Mouse (Mus musculus): ENCODE measurements around the gene Jade2. TPM values are rescaled to one million over a fixed set of nuclear protein-coding genes. Genes with fewer than 3 reads are reported as not detected.

Jade2 gene
- total and polyA plus RNA-seq, 3 experiments = 25.6 to 60.1 (median 58.2) TPM

- peaks cover 21% of the 10 kb centered on the region for H3K9me3 ChIP-seq (replicated peaks; ENCODE audit: low read length)
- DNase-seq (ENCODE audit: extremely low read depth) = no peak
- no peak overlapping the region for H3K4me3 ChIP-seq (replicated peaks in 1 of 3; ENCODE audit: low read depth in 2 of 3, low read length in 2 of 3, poor library complexity in 1 of 3)
- peaks cover 97 to 100% of the 10 kb centered on the region in 2 experiments for H3K36me3 ChIP-seq (replicated peaks in 1 of 2; ENCODE audit: control insufficient read depth in 1 of 2, insufficient read depth in 1 of 2, low read length in 1 of 2)
- dilution Hi-C loops (cut with MboI; ENCODE audit: extremely low pct_ligation_motif_present, extremely low pct_unique_long_range_greater_than_20kb, low sequenced_read_pairs) = no loop called here
- in situ Hi-C loops (cut with MboI; ENCODE audit: low pct_ligation_motif_present, low pct_unique_long_range_greater_than_20kb, low sequenced_read_pairs) = loop anchor here (5.0 kb wide), 1 partner anchor 33 kb away; no protein-coding TSS in a partner anchor
- H3K4me2 ChIP-seq (ENCODE audit: insufficient read depth, low read depth, poor library complexity, severe bottlenecking) = no peak overlapping the region
- H3K9ac ChIP-seq (ENCODE audit: insufficient read depth, low read depth) = no peak overlapping the region
- TF ChIP-seq ZC3H11A (IDR thresholded peaks at IDR 0.05; ENCODE audit: low read depth, low read length) (no peak), POLR2A (IDR thresholded peaks at IDR 0.05; ENCODE audit: low read depth, low read length) (no peak; the same call in 1 of the 2 replicates), MAX (IDR thresholded peaks at IDR 0.05; ENCODE audit: low read length) (no peak), JUN (IDR thresholded peaks at IDR 0.05; ENCODE audit: insufficient read depth, low read depth, low read length) (peak; percentile 12; the same call in 1 of the 2 replicates), CTCF (conservative IDR thresholded peaks at IDR 0.05 in 1 of 2, IDR thresholded peaks at IDR 0.05 in 1 of 2; ENCODE audit: low read depth in 2 of 2, low read length in 2 of 2) (no peak), ZNF384 (IDR thresholded peaks at IDR 0.05; ENCODE audit: low read depth, low read length) (no peak), RCOR1 (conservative IDR thresholded peaks at IDR 0.05; ENCODE audit: low read depth, low read length) (no peak), CHD2 (IDR thresholded peaks at IDR 0.05; ENCODE audit: low read length) (no peak), GABPA (IDR thresholded peaks at IDR 0.05; ENCODE audit: insufficient replicate concordance, low read depth, low read length) (no peak), SIN3A (IDR thresholded peaks at IDR 0.05; ENCODE audit: low read length) (no peak), SMC3 (IDR thresholded peaks at IDR 0.05; ENCODE audit: low read depth, low read length) (no peak), TCF12 (IDR thresholded peaks at IDR 0.05; ENCODE audit: low read depth, low read length) (no peak), KAT2A (IDR thresholded peaks at IDR 0.05; ENCODE audit: insufficient replicate concordance, low read length) (no peak), CHD1 (IDR thresholded peaks at IDR 0.05; ENCODE audit: low read depth, low read length) (no peak), USF2 (conservative IDR thresholded peaks at IDR 0.05; ENCODE audit: low read depth, low read length) (no peak), MEF2A (IDR thresholded peaks at IDR 0.05; ENCODE audit: borderline replicate concordance, low read depth, low read length) (no peak), ZKSCAN1 (IDR thresholded peaks at IDR 0.05; ENCODE audit: borderline replicate concordance, low read depth, low read length) (no peak), EP300 (IDR thresholded peaks at IDR 0.05; ENCODE audit: low read length) (no peak), BHLHE40 (IDR thresholded peaks at IDR 0.05; ENCODE audit: low read depth, low read length) (0 out of 2 replicates have a peak, but pooled peaks have one; percentile 11), ETS1 (conservative IDR thresholded peaks at IDR 0.05; ENCODE audit: low read depth, low read length) (0 out of 2 replicates have a peak, but pooled peaks have one; percentile 6), USF1 (IDR thresholded peaks at IDR 0.05; ENCODE audit: low read depth, low read length) (no peak), MXI1 (IDR thresholded peaks at IDR 0.05; ENCODE audit: low read depth, low read length) (no peak), ELF1 (IDR thresholded peaks at IDR 0.05; ENCODE audit: low read depth, low read length) (no peak), MAZ (IDR thresholded peaks at IDR 0.05; ENCODE audit: low read depth, low read length) (no peak)
- peaks cover 56 to 71% of the 10 kb centered on the region in 2 experiments for H3K4me1 ChIP-seq (ENCODE audit: control insufficient read depth in 1 of 2, insufficient read depth in 2 of 2)
- peaks cover 45% of the 10 kb centered on the region for H3K79me2 ChIP-seq (replicated peaks; ENCODE audit: control insufficient read depth, extremely low read depth, insufficient read depth, poor library complexity, severe bottlenecking)
- H3K27ac ChIP-seq (ENCODE audit: insufficient read depth, low read depth) = peak overlapping the region; percentile 55
- no peaks in the 10 kb centered on the region for H3K27me3 ChIP-seq (replicated peaks)
Measured at GRCm38 (mm10) chr11:51818837-51819236, 38.6 kb downstream of the Jade2 start.
